Mouse (Mus musculus) C2C12 (cell line): Measurements from ENCODE around the gene Tgm7. TPM values are rescaled to one million over a fixed set of nuclear protein-coding genes. Genes with fewer than 3 reads are reported as not detected.

Source experiments
- H3K27me3 ChIP-seq: one replicate; pipeline ENCODE4 v1.6.1; 2011; ENCODE audit not compliant: control insufficient read depth, insufficient read depth, insufficient read length
- H3K36me3 ChIP-seq: one replicate; pipeline ENCODE4 v1.6.1; 2011; ENCODE audit not compliant: control insufficient read depth, insufficient read depth
- H3K4me3 ChIP-seq: one replicate; pipeline ENCODE4 v1.5.1; 2011; ENCODE audit warnings: mild to moderate bottlenecking, control low read depth; ENCODE audit not compliant: poor library complexity, insufficient read depth, severe bottlenecking
- H3K79me2 ChIP-seq: one replicate; pipeline ENCODE4 v1.6.1; 2011; ENCODE audit not compliant: control insufficient read depth, insufficient read depth
- H3K79me3 ChIP-seq: one replicate; pipeline ENCODE4 v1.6.1; 2011; ENCODE audit warnings: low read depth, control low read depth
- H3ac ChIP-seq: one replicate; pipeline ENCODE3; 2011; ENCODE audit warnings: low read depth; ENCODE audit not compliant: control insufficient read depth, insufficient read length
- CEBPB ChIP-seq: IDR thresholded peaks from one replicate; pipeline ENCODE4 v1.6.1; 2011; ENCODE audit warnings: low read depth, mild to moderate bottlenecking, control low read depth, moderate library complexity
- CTCF ChIP-seq: IDR thresholded peaks from one replicate; pipeline ENCODE4 v1.5.1; 2011; ENCODE audit not compliant: control insufficient read depth, insufficient read depth, insufficient read length
- FOSL1 ChIP-seq: IDR thresholded peaks from one replicate; pipeline ENCODE4 v1.8.0; 2011; ENCODE audit warnings: mild to moderate bottlenecking, low read length; ENCODE audit not compliant: poor library complexity, insufficient read depth, severe bottlenecking
- MAX ChIP-seq: IDR thresholded peaks from one replicate; pipeline ENCODE4 v1.6.1; 2011; ENCODE audit warnings: mild to moderate bottlenecking, control low read depth
- MYOD1 ChIP-seq: IDR thresholded peaks from one replicate; pipeline ENCODE4 v1.6.1; 2011; ENCODE audit warnings: low read depth; ENCODE audit not compliant: control insufficient read depth, insufficient read length
- MYOG ChIP-seq: IDR thresholded peaks from one replicate; pipeline ENCODE4 v1.6.1; 2011; ENCODE audit not compliant: control insufficient read depth, insufficient read length; ENCODE audit errors: extremely low read depth
- USF1 ChIP-seq: IDR thresholded peaks from one replicate; pipeline ENCODE4 v1.6.1; 2011; ENCODE audit warnings: low read depth, mild to moderate bottlenecking, control low read depth, moderate library complexity
- polyA plus RNA-seq: library from polyadenylated mRNA; unstranded; fragments of >200 nt; fragmentation: generic; extraction: Trizol; gene quantifications from one replicate; pipeline ENCODE4 v1.2.1, GENCODE M21; 2012; ENCODE audit warnings: missing spikeins

The Tgm7 gene
- polyA plus RNA-seq, 1 experiment = not detected

DNA sequence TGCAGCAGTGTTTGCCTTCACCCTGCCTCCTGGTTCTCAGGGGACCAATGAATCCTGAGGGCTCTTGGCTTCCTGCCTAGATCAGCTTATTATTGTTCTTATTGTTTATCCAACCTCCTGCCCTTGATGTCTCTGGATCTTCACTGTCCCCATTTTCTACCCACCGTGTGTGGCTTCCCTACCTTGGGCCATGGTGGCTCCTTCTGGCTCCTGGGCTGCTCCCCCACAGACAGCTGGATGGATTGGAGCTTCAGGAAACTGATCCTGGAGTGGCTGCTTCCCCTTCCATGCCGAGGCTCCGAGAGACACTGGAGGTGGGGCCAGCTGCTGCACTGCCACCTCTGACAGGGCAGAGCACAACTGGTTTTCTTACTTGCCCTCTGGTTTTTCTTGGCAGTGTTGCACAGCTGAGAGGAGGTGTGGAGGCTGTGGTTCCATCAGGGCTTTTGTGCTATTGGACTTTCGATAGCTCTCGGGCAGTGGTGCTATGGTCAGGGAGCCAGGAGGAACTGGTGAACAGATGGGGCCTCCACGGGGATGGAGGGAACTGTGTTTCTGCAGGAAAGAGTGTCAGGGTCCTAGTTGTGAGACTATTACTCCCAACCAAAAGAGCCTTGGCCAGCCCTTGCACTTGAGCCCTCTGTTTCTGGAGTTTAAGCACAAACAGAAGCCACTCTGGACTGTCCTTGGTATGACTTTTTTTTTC is 24.0 kb downstream of the Tgm7 start, which contains the start of gene Tgm5:
Tgm5 (minus strand) TSS at position 362 of the 706 bp plus-strand sequence.
- Histone ChIP-seq H3K36me3 (no peaks in the 10 kb centered on the region), H3K79me3 (no peaks in the 10 kb centered on the region), H3ac (no peak within 1 kb of the TSS), H3K27me3 (no peaks in the 10 kb centered on the region), H3K4me3 (no peak within 1 kb of the TSS), H3K79me2 (no peaks in the 10 kb centered on the region)
- TF ChIP-seq CTCF = no peak
- no peak for TF ChIP-seq MYOG
- no peak for TF ChIP-seq USF1
- no peak for TF ChIP-seq MYOD1
- no peak for TF ChIP-seq CEBPB

DNA sequence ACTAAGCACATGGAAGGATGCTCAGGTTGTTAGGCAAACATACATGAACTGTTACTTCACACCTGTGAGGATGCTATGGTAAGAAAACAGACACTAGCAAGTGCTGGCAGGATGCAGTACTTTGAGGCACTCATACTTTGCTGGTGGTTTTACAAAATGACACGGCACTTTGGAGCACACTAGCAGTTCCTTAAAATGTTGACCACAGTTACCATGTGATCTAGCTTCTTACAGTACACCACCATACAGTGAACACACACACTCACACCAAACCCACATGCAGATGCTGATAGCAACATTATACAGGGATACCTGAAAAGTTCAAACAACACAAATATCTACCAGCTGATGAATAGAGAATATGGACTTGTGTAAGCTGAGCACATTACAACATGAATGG is 27.0 kb downstream of the Tgm7 start:
- TF ChIP-seq MYOD1 (no peak), CTCF (no peak), MAX (no peak), USF1 (no peak), CEBPB (no peak), MYOG (no peak), FOSL1 (no peak)
- H3K36me3 ChIP-seq = no peaks in the 10 kb centered on the region
- H3ac ChIP-seq = no peak overlapping the region
- no peaks in the 10 kb centered on the region for H3K79me3 ChIP-seq
- no peaks in the 10 kb centered on the region for H3K79me2 ChIP-seq
- H3K4me3 ChIP-seq = no peak overlapping the region
- peaks cover 2% of the 10 kb centered on the region for H3K27me3 ChIP-seq

DNA sequence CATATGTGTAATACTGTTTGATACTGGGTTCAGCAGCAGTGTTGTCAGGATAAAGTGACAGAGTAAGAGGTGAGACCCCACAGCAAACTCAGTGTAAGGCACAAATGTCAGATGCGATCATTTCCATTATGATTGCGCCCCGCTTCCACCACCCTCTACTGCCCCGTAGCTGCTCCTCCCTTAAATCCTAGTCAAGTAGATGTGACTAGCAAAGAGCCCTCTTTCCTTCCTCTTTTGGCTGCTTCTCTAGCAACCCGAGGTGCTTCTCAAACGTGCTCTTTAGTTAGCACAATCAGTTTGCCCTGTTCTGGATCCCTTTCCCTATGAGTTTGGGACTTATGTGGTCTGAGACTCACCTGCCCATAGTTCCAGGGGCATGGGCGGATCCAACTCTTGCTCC is 34.8 kb downstream of the Tgm7 start:
- H3K36me3 ChIP-seq = no peaks in the 10 kb centered on the region
- TF ChIP-seq CTCF (no peak), MAX (no peak), CEBPB (no peak), MYOD1 (no peak), MYOG (no peak)
- no peaks in the 10 kb centered on the region for H3K79me3 ChIP-seq
- H3ac ChIP-seq = no peak overlapping the region
- H3K27me3 ChIP-seq = peaks cover 11% of the 10 kb centered on the region
- no peaks in the 10 kb centered on the region for H3K79me2 ChIP-seq
- no peak overlapping the region for H3K4me3 ChIP-seq

DNA sequence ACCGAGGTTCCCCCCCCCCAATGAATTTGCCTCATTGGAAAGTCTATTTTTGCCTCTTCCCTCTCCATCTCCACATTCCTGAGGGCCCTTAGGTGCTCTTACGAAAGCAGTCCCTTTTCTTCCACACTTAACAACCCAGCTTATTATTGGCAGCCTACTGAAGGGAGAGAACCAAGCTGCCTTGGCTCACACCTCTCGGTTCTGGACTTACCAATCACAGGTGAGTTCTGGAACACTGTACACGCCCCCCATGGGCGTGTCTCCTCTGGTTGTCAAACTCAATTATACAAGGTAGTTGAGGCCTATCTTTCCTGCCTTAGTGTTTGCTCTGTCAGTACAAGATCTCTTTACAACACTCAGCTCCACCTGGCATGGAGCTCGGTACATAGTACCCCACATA is 37.7 kb downstream of the Tgm7 start:
- Histone ChIP-seq H3K4me3 (no peak overlapping the region), H3ac (no peak overlapping the region), H3K79me2 (no peaks in the 10 kb centered on the region), H3K36me3 (no peaks in the 10 kb centered on the region), H3K27me3 (peaks cover 4% of the 10 kb centered on the region), H3K79me3 (no peaks in the 10 kb centered on the region)
- TF ChIP-seq FOSL1 (no peak), CTCF (no peak), MYOD1 (no peak), USF1 (no peak), MYOG (no peak), MAX (no peak), CEBPB (no peak)

DNA sequence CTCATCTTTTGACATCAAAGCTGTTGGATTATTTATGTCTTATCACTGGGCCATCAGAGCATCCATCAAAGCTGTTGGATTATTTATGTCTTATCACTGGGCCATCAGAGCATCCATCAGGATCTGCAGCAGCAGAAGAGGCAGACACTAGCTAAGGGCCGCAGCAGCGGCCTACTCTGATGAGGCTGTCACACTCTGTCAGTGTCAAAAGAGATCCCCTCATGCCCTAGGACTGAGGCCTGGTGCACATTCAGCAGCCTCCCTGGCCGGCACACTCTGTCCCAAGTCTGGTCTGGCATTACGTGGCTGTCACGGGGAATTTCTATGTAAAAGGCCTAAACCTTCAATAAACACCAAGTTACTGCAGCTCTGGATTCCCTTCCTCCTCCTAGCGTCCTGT is 40.1 kb downstream of the Tgm7 start:
- no peak overlapping the region for H3ac ChIP-seq
- H3K4me3 ChIP-seq = no peak overlapping the region
- no peaks in the 10 kb centered on the region for H3K36me3 ChIP-seq
- no peaks in the 10 kb centered on the region for H3K79me3 ChIP-seq
- TF ChIP-seq CEBPB (no peak), CTCF (no peak), MYOG (no peak), USF1 (no peak), MAX (no peak), FOSL1 (no peak), MYOD1 (no peak)
- no peaks in the 10 kb centered on the region for H3K79me2 ChIP-seq
- H3K27me3 ChIP-seq = peaks cover 4% of the 10 kb centered on the region

DNA sequence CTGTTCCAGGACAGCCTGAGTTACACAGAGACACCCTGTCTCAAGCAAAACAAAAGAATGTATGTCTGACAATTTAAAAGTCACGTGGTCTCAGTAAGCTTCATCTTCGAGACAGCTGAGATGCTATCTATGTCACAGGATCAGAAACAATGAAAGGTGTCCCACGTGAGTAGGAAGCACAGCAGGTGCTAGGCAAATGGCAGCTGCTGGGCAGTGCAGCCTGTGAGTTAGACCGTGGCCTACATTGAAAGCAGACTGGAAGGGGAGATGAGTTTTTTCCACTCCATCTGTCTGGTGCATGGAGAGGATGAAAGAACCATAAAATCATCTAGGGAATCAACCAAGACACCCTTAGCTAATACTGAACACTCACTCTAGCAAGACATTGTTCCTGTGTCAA is 42.5 kb downstream of the Tgm7 start:
- no peaks in the 10 kb centered on the region for H3K27me3 ChIP-seq
- no peaks in the 10 kb centered on the region for H3K36me3 ChIP-seq
- no peak overlapping the region for H3ac ChIP-seq
- TF ChIP-seq CEBPB (no peak), MYOG (no peak), MAX (no peak), USF1 (no peak)
- H3K79me3 ChIP-seq = no peaks in the 10 kb centered on the region
- H3K4me3 ChIP-seq = no peak overlapping the region
- H3K79me2 ChIP-seq = no peaks in the 10 kb centered on the region
